Mouse (Mus musculus): Measurements from ENCODE around the gene Adcy1. TPM values are rescaled to one million over a fixed set of nuclear protein-coding genes. Genes with fewer than 3 reads are reported as not detected.

Adcy1 gene
- polyA plus RNA-seq, 2 experiments = 1.8 to 3.1 TPM

DNA sequence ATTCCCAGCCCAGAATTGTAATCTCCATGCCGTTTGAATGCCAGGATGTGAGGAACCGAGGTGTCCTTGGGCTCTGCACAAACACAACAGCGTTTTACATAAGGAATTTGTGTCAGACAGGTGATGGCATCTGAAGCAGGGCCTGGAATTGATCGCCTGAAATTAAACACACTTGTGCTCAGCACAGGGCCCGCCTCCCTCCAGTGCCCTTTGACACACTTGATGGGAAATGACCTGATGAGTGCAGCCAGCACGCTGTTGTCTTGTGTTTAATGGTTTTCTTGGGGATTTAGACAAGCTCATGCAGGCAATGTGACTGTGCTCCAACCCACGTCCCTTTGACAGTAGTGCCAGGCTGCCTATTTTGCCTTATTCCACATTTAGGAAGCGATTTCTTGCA lies 124.2 kb downstream of the Adcy1 start:
- TF ChIP-seq POLR2A (IDR thresholded peaks at IDR 0.05; ENCODE audit: borderline replicate concordance, extremely low read depth, insufficient read depth, insufficient read length) = no peak
- Histone ChIP-seq H3K27me3 (ENCODE audit: control insufficient read depth, insufficient read depth, low read length) (no peaks in the 10 kb centered on the region), H3K4me1 (ENCODE audit: control insufficient read depth, insufficient read depth, low read length) (no peaks in the 10 kb centered on the region), H3K36me3 (ENCODE audit: control insufficient read depth, insufficient read depth, low read length) (no peaks in the 10 kb centered on the region), H3K4me2 (replicated peaks; ENCODE audit: low read depth, low read length, severe bottlenecking) (no peak overlapping the region), H3K9me3 (ENCODE audit: control insufficient read depth, low read length) (no peaks in the 10 kb centered on the region), H3K9ac (ENCODE audit: low read depth, low read length, severe bottlenecking) (no peak overlapping the region), H3K4me3 (replicated peaks; ENCODE audit: low read length) (no peak overlapping the region), H3K27ac (replicated peaks; ENCODE audit: low read depth, low read length) (no peak overlapping the region)
- DNase-seq (ENCODE audit: low spot score) (no peak), ATAC-seq (ENCODE audit: low FRiP score, low read depth) (no peak)
- 42% methylated on average over 8 of the region's 8 CpGs for WGBS

- TF ChIP-seq POLR2A (IDR thresholded peaks at IDR 0.05; ENCODE audit: borderline replicate concordance, extremely low read depth, insufficient read depth, insufficient read length) = no peak
- no peak within 1 kb of the TSS for H3K4me2 ChIP-seq (replicated peaks; ENCODE audit: low read depth, low read length, severe bottlenecking)
- WGBS = 81% methylated on average over 13 of the region's 13 CpGs
- no peaks in the 10 kb centered on the region for H3K36me3 ChIP-seq (ENCODE audit: control insufficient read depth, insufficient read depth, low read length)
- H3K4me1 ChIP-seq (ENCODE audit: control insufficient read depth, insufficient read depth, low read length) = no peaks in the 10 kb centered on the region
- ATAC-seq (ENCODE audit: low FRiP score, low read depth) = no peak
- H3K9ac ChIP-seq (ENCODE audit: low read depth, low read length, severe bottlenecking) = no peak within 1 kb of the TSS
- no peak within 1 kb of the TSS for H3K4me3 ChIP-seq (replicated peaks; ENCODE audit: low read length)
- no peaks in the 10 kb centered on the region for H3K27me3 ChIP-seq (ENCODE audit: control insufficient read depth, insufficient read depth, low read length)
- DNase-seq (ENCODE audit: low spot score) = no peak
- no peak within 1 kb of the TSS for H3K27ac ChIP-seq (replicated peaks; ENCODE audit: low read depth, low read length)
- no peaks in the 10 kb centered on the region for H3K9me3 ChIP-seq (ENCODE audit: control insufficient read depth, low read length)
These were observed 125.2 kb downstream of the Adcy1 start, which contains the start of gene Gm11985 for GRCm38 (mm10) chr11:7188469-7188868. Gene Gm11985, minus strand, starts transcription at chr11:7188569.

DNA sequence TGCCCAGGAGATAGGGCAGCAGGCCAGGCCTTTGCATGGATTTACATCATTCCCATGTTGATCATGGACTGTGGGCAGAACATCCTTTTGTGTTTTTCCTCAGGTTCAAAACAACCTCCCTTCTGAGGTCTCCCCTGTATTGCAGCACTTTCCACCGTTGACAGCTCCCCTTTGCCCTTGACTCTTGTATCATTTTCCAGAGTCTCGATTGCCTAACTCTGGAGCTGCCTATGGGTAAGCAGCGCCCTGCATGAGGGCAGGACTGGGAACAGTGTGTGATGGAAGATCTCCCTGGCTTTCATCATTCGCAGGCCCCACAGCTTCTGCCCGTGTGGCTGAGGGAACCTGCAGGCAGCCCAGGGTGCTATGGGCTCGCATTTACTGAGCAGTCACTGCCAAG lies 129.4 kb downstream of the Adcy1 start:
- H3K36me3 ChIP-seq (ENCODE audit: control insufficient read depth, insufficient read depth, low read length) = no peaks in the 10 kb centered on the region
- no peak overlapping the region for H3K27ac ChIP-seq (replicated peaks; ENCODE audit: low read depth, low read length)
- no peak overlapping the region for H3K4me2 ChIP-seq (replicated peaks; ENCODE audit: low read depth, low read length, severe bottlenecking)
- no peak overlapping the region for H3K4me3 ChIP-seq (replicated peaks; ENCODE audit: low read length)
- ATAC-seq (ENCODE audit: low FRiP score, low read depth) = no peak
- no peaks in the 10 kb centered on the region for H3K4me1 ChIP-seq (ENCODE audit: control insufficient read depth, insufficient read depth, low read length)
- no peaks in the 10 kb centered on the region for H3K9me3 ChIP-seq (ENCODE audit: control insufficient read depth, low read length)
- TF ChIP-seq POLR2A (IDR thresholded peaks at IDR 0.05; ENCODE audit: borderline replicate concordance, extremely low read depth, insufficient read depth, insufficient read length) = no peak
- no peaks in the 10 kb centered on the region for H3K27me3 ChIP-seq (ENCODE audit: control insufficient read depth, insufficient read depth, low read length)
- 41% methylated on average over 6 of the region's 6 CpGs for WGBS
- no peak for DNase-seq (ENCODE audit: low spot score)
- H3K9ac ChIP-seq (ENCODE audit: low read depth, low read length, severe bottlenecking) = no peak overlapping the region

DNA sequence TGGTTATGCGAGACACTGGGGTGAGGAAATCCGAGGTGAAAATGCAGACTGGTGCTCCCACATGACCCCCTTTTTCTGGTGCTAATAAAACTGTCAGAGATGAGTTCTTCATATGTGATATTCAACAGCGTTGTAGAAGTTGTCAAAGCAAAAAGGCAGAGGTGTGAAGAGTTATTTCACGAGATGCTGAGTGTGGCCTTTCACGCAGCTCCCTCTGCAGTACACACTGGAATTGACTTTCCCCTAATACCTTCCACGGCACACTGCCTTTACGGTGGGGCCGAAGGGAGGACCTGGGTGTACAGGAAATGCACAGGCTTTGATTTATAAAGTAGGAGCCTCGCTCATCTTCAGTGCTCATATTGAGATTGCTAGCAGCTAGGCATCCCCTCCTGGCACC lies 129.8 kb downstream of the Adcy1 start:
- Histone ChIP-seq H3K9me3 (ENCODE audit: control insufficient read depth, low read length) (no peaks in the 10 kb centered on the region), H3K36me3 (ENCODE audit: control insufficient read depth, insufficient read depth, low read length) (no peaks in the 10 kb centered on the region), H3K4me3 (replicated peaks; ENCODE audit: low read length) (no peak overlapping the region), H3K9ac (ENCODE audit: low read depth, low read length, severe bottlenecking) (no peak overlapping the region), H3K4me1 (ENCODE audit: control insufficient read depth, insufficient read depth, low read length) (no peaks in the 10 kb centered on the region), H3K27me3 (ENCODE audit: control insufficient read depth, insufficient read depth, low read length) (no peaks in the 10 kb centered on the region), H3K4me2 (replicated peaks; ENCODE audit: low read depth, low read length, severe bottlenecking) (no peak overlapping the region), H3K27ac (replicated peaks; ENCODE audit: low read depth, low read length) (no peak overlapping the region)
- ATAC-seq (ENCODE audit: low FRiP score, low read depth) (no peak), DNase-seq (ENCODE audit: low spot score) (no peak)
- WGBS = 49% methylated on average over 9 of the region's 9 CpGs
- TF ChIP-seq POLR2A (IDR thresholded peaks at IDR 0.05; ENCODE audit: borderline replicate concordance, extremely low read depth, insufficient read depth, insufficient read length) = no peak

DNA sequence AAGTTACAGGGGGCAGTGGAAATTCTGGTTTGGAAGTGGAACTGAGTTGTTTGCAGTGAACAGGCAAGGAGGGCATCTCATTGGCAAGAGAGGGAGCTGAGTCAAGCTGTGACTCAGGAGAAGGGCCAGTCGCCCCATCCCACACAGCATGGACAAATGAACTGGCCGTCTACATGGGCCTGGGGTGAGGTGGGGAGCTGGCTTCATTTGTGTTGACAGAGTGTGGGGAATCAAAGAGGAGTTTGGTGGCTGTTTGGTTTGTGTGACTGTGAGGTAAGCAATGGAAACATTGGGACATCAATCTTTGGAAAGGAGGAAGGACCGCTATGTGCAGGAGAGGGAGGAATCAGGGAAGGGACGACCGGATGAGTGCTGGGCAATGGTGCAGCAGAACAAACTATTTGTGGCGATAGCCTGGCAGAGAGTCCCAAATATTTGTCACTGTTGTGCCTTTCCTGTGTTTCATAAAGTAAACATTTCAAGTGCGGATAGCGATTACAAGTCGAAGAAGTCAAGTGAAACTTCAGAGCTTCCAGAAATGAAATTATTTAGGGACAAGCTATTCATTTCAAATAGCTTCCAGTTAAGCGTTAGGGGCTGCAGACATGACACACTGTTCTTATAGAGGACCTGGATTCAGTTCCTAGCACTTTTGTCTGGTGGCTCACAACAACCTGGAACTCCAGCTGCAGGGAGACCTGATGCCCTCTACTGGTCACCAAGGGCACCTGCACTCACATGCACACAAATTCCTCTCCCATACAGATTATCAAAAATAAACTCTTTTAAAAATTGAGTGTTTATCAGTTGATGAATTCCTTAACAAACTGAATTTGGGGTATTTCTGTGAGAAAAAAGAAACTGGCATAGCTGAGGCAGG lies 131.4 kb downstream of the Adcy1 start:
- H3K4me3 ChIP-seq (replicated peaks; ENCODE audit: low read length) = no peak overlapping the region
- no peaks in the 10 kb centered on the region for H3K27me3 ChIP-seq (ENCODE audit: control insufficient read depth, insufficient read depth, low read length)
- H3K36me3 ChIP-seq (ENCODE audit: control insufficient read depth, insufficient read depth, low read length) = no peaks in the 10 kb centered on the region
- ATAC-seq (ENCODE audit: low FRiP score, low read depth) (no peak), DNase-seq (ENCODE audit: low spot score) (no peak)
- no peak for TF ChIP-seq POLR2A (IDR thresholded peaks at IDR 0.05; ENCODE audit: borderline replicate concordance, extremely low read depth, insufficient read depth, insufficient read length)
- 93% methylated on average over 10 of the region's 10 CpGs for WGBS
- no peak overlapping the region for H3K27ac ChIP-seq (replicated peaks; ENCODE audit: low read depth, low read length)
- no peak overlapping the region for H3K4me2 ChIP-seq (replicated peaks; ENCODE audit: low read depth, low read length, severe bottlenecking)
- no peaks in the 10 kb centered on the region for H3K4me1 ChIP-seq (ENCODE audit: control insufficient read depth, insufficient read depth, low read length)
- H3K9ac ChIP-seq (ENCODE audit: low read depth, low read length, severe bottlenecking) = no peak overlapping the region
- no peaks in the 10 kb centered on the region for H3K9me3 ChIP-seq (ENCODE audit: control insufficient read depth, low read length)
